Mouse (Mus musculus) liver, embryonic 14.5 days (tissue): Measurements from ENCODE around the gene Eya2. TPM values are rescaled to one million over a fixed set of nuclear protein-coding genes. Genes with fewer than 3 reads are reported as not detected.

ENCODE experiments used
- ATAC-seq: fragments of 200-750 bp; cut with Nextera tagmentation; 2 replicates; pipeline ENCODE4 v1.8.0; 2017; ENCODE audit warnings: moderate number of reproducible peaks, mild to moderate bottlenecking, moderate library complexity; ENCODE audit not compliant: insufficient read depth
- DNase-seq, 3 experiments: peaks; one replicate each; pipeline ENCODE4 v3.0.0-alpha.2; 2012 to 2013; ENCODE audit warnings: low read depth in 3 of 3, low spot score in 3 of 3
- H3K27ac ChIP-seq: fragments of 300-500 bp; sonication (generic); 2 replicates; pipeline ENCODE4 v1.5.1; 2014; ENCODE audit warnings: moderate library complexity, mild to moderate bottlenecking, control low read depth, inconsistent platforms
- H3K27me3 ChIP-seq: fragments of 300-500 bp; sonication (generic); 2 replicates; pipeline ENCODE4 v1.6.1; 2014; ENCODE audit warnings: mild to moderate bottlenecking, low read length, moderate library complexity; ENCODE audit not compliant: control insufficient read depth, insufficient read depth
- H3K36me3 ChIP-seq: fragments of 300-500 bp; sonication (generic); replicated peaks from 2 replicates; pipeline ENCODE4 v1.6.1; 2014; ENCODE audit warnings: low read depth; ENCODE audit not compliant: control insufficient read depth, insufficient read depth
- H3K4me1 ChIP-seq, 2 experiments: fragments of 200-500 bp in 1 of 2; fragments of 300-500 bp in 1 of 2; sonication (generic) in 1 of 2; replicated peaks; 2 replicates each; pipeline ENCODE4 v1.6.1; 2012 to 2014; ENCODE audit warnings: antibody characterized with exemption in 1 of 2, inconsistent platforms in 1 of 2, low read length in 1 of 2; ENCODE audit not compliant: control insufficient read depth in 2 of 2, insufficient read depth in 2 of 2
- H3K4me2 ChIP-seq: fragments of 300-500 bp; sonication (generic); 2 replicates; pipeline ENCODE4 v1.6.1; 2014; ENCODE audit warnings: low read depth, mild to moderate bottlenecking, control low read depth, moderate library complexity
- H3K4me3 ChIP-seq, 2 experiments: fragments of 200-500 bp in 1 of 2; fragments of 300-500 bp in 1 of 2; sonication (generic) in 1 of 2; 2 replicates each; pipeline ENCODE4 v1.5.1; 2012 to 2014; ENCODE audit warnings: low read depth in 2 of 2, low read length in 2 of 2, mild to moderate bottlenecking in 2 of 2, control low read depth in 1 of 2, inconsistent platforms in 1 of 2, moderate library complexity in 1 of 2; ENCODE audit not compliant: insufficient read depth in 1 of 2
- H3K9ac ChIP-seq: fragments of 300-500 bp; sonication (generic); replicated peaks from 2 replicates; pipeline ENCODE4 v1.6.1; 2014; ENCODE audit warnings: mild to moderate bottlenecking, control low read depth, moderate library complexity
- H3K9me3 ChIP-seq: fragments of 300-500 bp; sonication (generic); 2 replicates; pipeline ENCODE4 v1.6.1; 2016; ENCODE audit warnings: low read length, mixed read lengths; ENCODE audit not compliant: control insufficient read depth
- CTCF ChIP-seq: IDR thresholded peaks from 2 replicates; pipeline ENCODE4 v1.5.1; 2016; ENCODE audit warnings: antibody characterized with exemption, low read depth, control low read depth
- EP300 ChIP-seq: IDR thresholded peaks from 2 replicates; pipeline ENCODE4 v1.6.1; 2016; ENCODE audit warnings: antibody characterized with exemption, low read depth
- WGBS: fragments of 180-500 bp; shearing (Covaris S2); extraction: QIAGEN DNeasy Blood & Tissue Kit; methylation state at CpG from one replicate; pipeline ENCODE4 v1.1.7; 2014; ENCODE audit not compliant: insufficient replicate concordance; 5-methylcytosine and 5-hydroxymethylcytosine counted together
- polyA plus RNA-seq, 2 experiments: library from polyadenylated mRNA; depleted of rRNA in 1 of 2; stranded (reverse) in 1 of 2; unstranded in 1 of 2; fragments of >200 nt; fragmentation: Nextera tagmentation in 1 of 2; extraction: Ambion mirVana in 1 of 2; gene quantifications; 2 replicates each; pipeline versions ENCODE4 v1.2.1 to v1.2.3; 2012 to 2014

Gene Eya2
- polyA plus RNA-seq, 2 experiments: 0.13 to 0.16 TPM

GRCm38 (mm10) chr2:165627974-165628373, 33.1 kb downstream of the Eya2 start:
- TF ChIP-seq EP300 (no peak), CTCF (no peak)
- 43% methylated on average over 6 of the region's 6 CpGs for WGBS
- no peaks in the 10 kb centered on the region for H3K27me3 ChIP-seq
- no peak overlapping the region for H3K27ac ChIP-seq
- H3K4me1 ChIP-seq: no peaks in the 10 kb centered on the region
- DNase-seq (no peak), ATAC-seq (no peak)
- H3K36me3 ChIP-seq: no peaks in the 10 kb centered on the region
- H3K9ac ChIP-seq: no peak overlapping the region
- H3K9me3 ChIP-seq: no peaks in the 10 kb centered on the region
- no peak overlapping the region for H3K4me2 ChIP-seq
- H3K4me3 ChIP-seq: no peak overlapping the region

- ATAC-seq (no peak), DNase-seq (no peak)
- H3K27ac ChIP-seq: no peak overlapping the region
- no peak overlapping the region for H3K4me3 ChIP-seq
- no peaks in the 10 kb centered on the region for H3K27me3 ChIP-seq
- TF ChIP-seq CTCF: no peak
- TF ChIP-seq EP300: no peak
- no peak overlapping the region for H3K9ac ChIP-seq
- H3K9me3 ChIP-seq: no peaks in the 10 kb centered on the region
- WGBS: 52% methylated on average over 8 of the region's 8 CpGs
- H3K4me2 ChIP-seq: no peak overlapping the region
- no peaks in the 10 kb centered on the region for H3K36me3 ChIP-seq
- no peaks in the 10 kb centered on the region for H3K4me1 ChIP-seq
Measured at GRCm38 (mm10) chr2:165629900-165630299, 35.1 kb downstream of the Eya2 start.

DNA sequence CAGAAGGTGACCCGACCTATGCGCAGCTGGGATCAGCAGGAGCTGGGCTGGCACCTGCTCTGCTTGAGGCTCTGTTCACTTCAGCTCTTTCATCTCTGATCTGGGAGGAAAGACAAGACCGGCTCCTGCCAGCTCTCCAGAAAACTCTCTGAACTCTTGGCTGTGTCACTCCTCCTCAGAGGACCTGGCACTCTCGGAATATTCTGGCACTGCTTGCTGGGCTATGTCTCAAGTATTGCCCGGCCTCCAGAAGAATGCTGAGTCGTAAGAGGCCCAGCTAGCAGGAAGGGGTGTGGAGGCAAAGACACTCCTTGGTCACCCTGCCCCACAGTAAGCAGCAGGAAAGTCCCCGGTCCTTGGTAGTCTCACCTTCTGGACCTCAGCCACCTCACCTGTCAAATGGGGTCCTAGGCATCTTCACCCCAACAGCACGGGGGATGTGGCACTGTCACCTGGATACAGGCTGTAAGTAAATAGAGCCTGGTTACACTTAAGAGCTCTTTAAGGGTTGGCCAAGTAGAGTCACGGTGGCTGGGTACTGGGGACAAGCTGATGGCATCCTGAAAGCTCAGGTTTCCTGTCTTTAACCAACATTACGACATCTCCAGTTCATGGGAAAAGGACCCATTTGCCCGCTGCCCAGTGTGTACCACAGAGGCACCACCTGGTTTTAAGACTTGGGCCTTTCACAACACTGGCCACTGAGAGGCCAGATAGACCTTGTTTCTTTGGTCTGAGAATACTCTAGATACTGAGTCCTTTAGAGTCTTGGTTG, 38.4 kb downstream of the Eya2 start:
- Histone ChIP-seq H3K36me3 (no peaks in the 10 kb centered on the region), H3K9ac (no peak overlapping the region), H3K27ac (no peak overlapping the region), H3K4me1 (no peaks in the 10 kb centered on the region), H3K27me3 (no peaks in the 10 kb centered on the region), H3K4me3 (no peak overlapping the region), H3K9me3 (no peaks in the 10 kb centered on the region), H3K4me2 (no peak overlapping the region)
- DNase-seq (no peak), ATAC-seq (no peak)
- 54% methylated on average over 11 of the region's 11 CpGs for WGBS
- TF ChIP-seq CTCF (no peak), EP300 (no peak)

DNA sequence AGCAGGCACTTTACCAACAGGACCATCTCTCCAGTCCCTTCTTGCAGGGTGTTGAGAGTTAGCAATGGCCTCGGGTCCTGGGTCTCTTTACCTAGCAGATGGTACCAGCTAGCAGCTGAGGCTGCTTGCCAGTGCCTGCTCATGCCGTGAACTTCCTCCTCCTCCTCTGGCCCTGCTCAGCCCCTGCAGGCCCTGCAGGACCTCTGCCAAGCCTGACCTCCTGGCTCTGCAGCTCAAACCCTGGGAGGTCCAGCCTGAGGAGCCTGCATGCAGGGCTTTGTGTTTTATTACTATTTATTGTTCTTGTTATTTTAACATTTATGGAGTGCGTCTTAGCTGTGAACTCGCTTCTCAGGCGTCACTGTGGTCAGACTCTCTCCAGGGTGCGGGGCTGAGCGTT, 39.6 kb downstream of the Eya2 start:
- H3K9ac ChIP-seq: no peak overlapping the region
- H3K36me3 ChIP-seq: no peaks in the 10 kb centered on the region
- no peak overlapping the region for H3K4me2 ChIP-seq
- no peak overlapping the region for H3K27ac ChIP-seq
- 69% methylated on average over 7 of the region's 7 CpGs for WGBS
- H3K27me3 ChIP-seq: no peaks in the 10 kb centered on the region
- no peak for TF ChIP-seq EP300
- no peak for TF ChIP-seq CTCF
- ATAC-seq (no peak), DNase-seq (no peak)
- peaks cover 0 to 5% of the 10 kb centered on the region in 2 experiments; a peak in 2 of 4 replicates for H3K4me1 ChIP-seq
- H3K4me3 ChIP-seq: no peak overlapping the region
- H3K9me3 ChIP-seq: no peaks in the 10 kb centered on the region

GRCm38 (mm10) chr2:165639075-165639755, 44.4 kb downstream of the Eya2 start:
- Histone ChIP-seq H3K27ac (no peak overlapping the region), H3K36me3 (no peaks in the 10 kb centered on the region), H3K27me3 (no peaks in the 10 kb centered on the region), H3K4me2 (peak overlapping the region; percentile 19; the same call in 1 of the 2 replicates), H3K4me3 (no peak overlapping the region), H3K4me1 (peaks cover 3 to 24% of the 10 kb centered on the region in 2 experiments; a peak in 3 of 4 replicates), H3K9ac (no peak overlapping the region), H3K9me3 (no peaks in the 10 kb centered on the region)
- WGBS: 8% methylated on average over 11 of the region's 11 CpGs
- ATAC-seq (peak; percentile 66; the same call in 1 of the 2 replicates), DNase-seq (peak in 1 of 3 experiments; percentile 18)
- TF ChIP-seq EP300 (peak; percentile 36; the same call in 1 of the 2 replicates), CTCF (no peak)
